Mouse (Mus musculus): ENCODE results near the gene Hcar2. TPM values are rescaled to one million over a fixed set of nuclear protein-coding genes. Genes with fewer than 3 reads are reported as not detected.
A peak's percentile ranks its signal among the peaks of the same experiment; 100 is the strongest.

Hcar2 gene
- total RNA-seq (2022): under 1 TPM in 2 of 4 experiments, not detected in 2; 0.13 to 0.25 TPM

GRCm38 (mm10) chr5:123865365-123865764 lies at the start of gene Hcar2:
Hcar2 (minus strand) TSS chr5:123865499.
- DNase-seq (ENCODE audit: low spot score in 2 of 2): no peak

GRCm38 (mm10) chr5:123914852-123915251 lies 49.6 kb upstream of the Hcar2 start:
- DNase-seq (ENCODE audit: low spot score in 2 of 2): no peak

- DNase-seq (ENCODE audit: low spot score in 2 of 2): no peak
Measured at GRCm38 (mm10) chr5:123907631-123907977, 42.3 kb upstream of the Hcar2 start.

DNA sequence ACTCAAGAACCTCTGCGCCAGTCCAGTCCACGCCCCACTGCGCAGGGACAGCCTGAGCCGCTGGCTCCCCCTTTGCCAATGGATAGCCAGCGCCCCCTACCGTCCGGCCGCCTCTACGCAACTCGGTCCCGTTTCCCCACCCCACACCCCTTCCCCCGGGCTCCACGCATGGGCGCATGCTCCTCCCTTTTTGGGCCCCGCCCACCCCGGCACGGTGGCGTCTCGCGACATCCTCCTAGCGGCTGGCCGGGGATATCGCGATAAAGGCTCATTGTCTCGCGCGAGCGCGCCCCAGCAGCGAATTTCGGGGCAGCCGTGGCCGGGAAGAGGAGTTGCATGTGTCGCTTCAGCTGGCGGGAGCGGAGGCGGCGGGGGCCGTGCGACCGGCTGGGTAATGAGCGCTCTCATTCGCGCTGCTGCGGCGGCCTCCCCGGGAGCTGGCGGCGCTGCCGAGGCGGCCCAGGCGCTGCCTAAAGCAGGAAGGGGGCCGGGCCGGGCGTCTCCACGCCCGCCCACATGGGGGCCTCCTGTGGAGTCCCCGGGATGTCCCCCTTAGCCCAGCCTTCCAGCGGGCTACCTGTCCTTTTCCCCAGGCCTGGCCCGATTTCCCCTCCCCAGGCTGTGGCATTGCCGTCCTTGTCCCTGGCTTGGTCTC lies 41.8 kb upstream of the Hcar2 start, which contains the start of gene Denr:
Gene Denr (plus strand): TSS at position 200 of the 655 bp plus-strand sequence.
- DNase-seq (ENCODE audit: low spot score in 2 of 2): peak; percentile 98

GRCm38 (mm10) chr5:123906146-123906975 lies 41.1 kb upstream of the Hcar2 start:
- no peak for DNase-seq (ENCODE audit: low spot score in 2 of 2)

DNA sequence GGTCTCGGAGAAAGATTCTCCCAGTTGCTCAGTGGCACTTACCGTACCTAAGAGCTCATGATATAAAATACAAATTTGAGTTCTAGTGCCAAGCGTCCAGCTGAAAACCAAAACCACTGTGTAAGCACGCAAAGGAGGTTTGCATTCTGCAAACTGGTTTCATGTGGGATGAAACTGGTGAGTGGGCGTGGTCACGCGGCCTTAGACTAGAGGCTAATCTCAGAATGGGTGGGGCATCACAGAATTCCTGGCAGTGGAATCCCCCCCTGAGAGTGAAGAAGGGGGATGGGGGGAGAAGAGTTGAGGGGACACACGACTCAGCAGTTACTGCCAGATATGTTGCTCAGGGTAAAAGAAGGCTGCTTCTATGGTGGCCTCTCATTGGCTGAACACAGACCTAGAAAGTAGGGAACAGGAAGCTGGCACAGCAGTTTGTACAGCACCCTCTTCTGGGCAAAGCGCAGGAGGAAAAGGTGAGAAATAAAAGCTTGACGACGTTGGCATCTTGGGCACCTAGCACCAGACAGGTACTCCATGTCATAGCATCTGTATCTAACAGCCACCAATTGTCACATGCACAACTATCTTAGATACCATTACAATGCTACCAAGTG lies 38.9 kb upstream of the Hcar2 start:
- no peak for DNase-seq (ENCODE audit: low spot score in 2 of 2)

DNA sequence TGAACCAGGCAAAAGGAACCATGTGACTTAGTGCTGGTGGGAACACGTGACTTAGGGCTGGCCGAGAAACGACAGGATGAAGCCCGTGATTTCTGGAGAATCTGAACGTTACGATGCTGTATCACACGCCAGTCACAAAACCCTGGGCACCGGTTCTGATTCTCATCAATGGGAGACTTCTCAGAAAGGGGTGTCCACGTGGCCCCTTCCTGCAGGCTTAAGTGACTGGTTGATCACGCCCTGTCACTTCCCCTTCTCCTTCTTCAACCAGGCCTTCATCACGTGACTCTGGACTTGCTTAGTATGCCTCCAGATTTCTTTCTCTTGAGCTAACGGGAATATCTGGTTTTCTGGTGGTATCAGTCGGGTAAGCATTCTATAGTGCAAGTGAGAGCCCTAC lies 32.1 kb upstream of the Hcar2 start:
- DNase-seq (ENCODE audit: low spot score in 2 of 2): no peak

- no peak for DNase-seq (ENCODE audit: low spot score in 2 of 2)
Measured at GRCm38 (mm10) chr5:123896395-123896794, 31.1 kb upstream of the Hcar2 start.

DNA sequence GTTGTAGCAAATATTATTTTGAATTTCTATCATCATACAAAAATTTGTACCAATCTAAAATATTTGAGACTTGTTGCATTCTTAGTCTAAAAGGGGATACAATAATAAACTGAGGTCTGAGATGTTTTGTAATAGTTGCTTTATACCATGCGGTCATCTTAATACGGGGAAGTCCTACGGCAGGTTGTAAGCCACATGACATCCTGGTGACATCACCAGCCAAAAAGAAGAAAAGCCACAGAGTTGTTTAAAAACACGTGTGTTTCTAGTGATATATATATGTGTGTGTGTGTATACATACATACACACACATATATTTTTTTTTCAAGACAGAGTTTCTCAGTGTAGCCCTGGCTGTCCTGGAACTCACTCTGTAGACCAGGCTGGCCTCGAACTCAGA lies 28.2 kb upstream of the Hcar2 start:
- DNase-seq (ENCODE audit: low spot score in 2 of 2): no peak

DNA sequence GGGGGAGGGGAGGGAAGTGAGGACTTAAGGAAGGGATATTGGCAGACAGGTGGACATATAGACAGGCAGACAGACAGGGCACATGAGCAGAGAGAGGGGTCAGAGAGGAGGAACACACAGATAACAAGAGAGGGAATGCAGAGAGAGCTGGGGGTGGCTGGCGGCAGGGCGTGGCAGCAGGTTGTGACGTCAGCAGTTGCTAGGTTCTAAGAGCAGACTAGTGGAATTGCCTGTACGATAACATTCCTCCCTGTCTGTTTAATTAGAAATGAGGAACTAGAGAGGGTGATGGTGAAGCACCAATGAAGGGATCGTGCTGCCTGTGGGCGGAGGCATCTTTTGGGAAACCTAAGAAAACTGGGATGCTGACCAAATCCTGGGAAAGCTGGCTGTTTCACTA lies 26.4 kb upstream of the Hcar2 start:
- DNase-seq (ENCODE audit: low spot score in 2 of 2): no peak

GRCm38 (mm10) chr5:123890987-123891386 lies 25.7 kb upstream of the Hcar2 start:
- no peak for DNase-seq (ENCODE audit: low spot score in 2 of 2)

DNA sequence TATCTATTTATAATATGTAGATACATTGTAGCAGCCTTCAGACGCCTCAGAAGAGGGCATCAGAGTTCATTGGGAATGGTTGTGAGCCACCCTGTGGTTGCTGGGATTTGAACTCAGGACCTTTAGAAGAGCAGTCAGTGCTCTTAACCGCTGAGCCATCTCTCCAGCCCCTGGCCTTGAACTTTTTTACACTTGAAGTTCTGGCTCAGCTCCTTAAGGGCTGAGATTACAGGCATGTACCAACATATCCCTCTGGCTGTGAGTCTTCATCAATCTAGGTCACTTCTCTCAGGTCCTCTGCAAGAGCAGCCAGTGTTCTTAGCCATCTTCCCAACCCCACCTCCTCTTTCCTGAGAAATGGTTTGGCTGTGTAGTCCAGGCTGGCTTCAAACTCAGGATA lies 25.0 kb upstream of the Hcar2 start:
- no peak for DNase-seq (ENCODE audit: low spot score in 2 of 2)

GRCm38 (mm10) chr5:123886365-123886764 lies 21.1 kb upstream of the Hcar2 start:
- no peak for DNase-seq (ENCODE audit: low spot score in 2 of 2)

GRCm38 (mm10) chr5:123884332-123884731 lies 19.0 kb upstream of the Hcar2 start:
- DNase-seq (ENCODE audit: low spot score in 2 of 2): no peak

GRCm38 (mm10) chr5:123883891-123884290 lies 18.6 kb upstream of the Hcar2 start:
- no peak for DNase-seq (ENCODE audit: low spot score in 2 of 2)

DNA sequence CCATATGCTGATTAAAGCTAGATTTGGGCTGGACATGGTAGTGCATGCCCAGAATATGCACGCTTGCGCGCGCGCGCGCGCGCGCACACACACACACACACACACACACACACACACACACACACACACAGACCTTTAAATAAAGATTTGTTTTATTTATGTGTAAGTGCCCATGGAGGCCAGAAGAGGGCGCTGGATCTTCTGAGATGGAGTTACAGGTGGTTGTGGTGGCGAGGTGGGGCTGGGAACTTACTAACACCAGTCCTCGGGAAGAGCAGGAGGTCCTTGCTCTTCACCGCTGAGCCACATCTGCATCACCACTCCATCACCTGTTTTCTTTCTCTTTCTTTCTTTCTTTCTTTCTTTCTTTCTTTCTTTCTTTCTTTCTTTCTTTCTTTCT lies 15.5 kb upstream of the Hcar2 start:
- no peak for DNase-seq (ENCODE audit: low spot score in 2 of 2)

DNA sequence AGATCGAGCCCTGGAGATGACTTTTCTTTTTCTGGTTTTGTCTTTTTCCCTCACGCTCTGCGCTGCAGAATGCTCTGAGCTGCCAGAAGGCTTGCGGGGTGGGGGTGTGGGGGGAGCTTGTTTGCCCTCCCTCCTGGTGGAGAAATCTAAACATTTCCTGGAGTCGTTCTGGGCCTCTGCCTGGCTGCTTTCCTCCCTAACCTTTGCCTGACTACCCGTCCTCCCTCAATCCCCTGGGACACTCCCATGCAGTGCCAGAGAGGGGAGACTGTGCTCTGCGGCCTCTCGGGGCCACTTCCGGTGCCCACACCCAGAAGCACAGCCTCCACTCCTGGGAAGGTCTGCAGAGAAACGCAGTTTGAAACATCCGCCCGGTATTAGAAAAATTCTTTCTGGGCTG lies 14.6 kb upstream of the Hcar2 start, which contains the start of gene Hcar1:
Gene Hcar1 (minus strand): TSS at position 93 of the 400 bp plus-strand sequence.
- DNase-seq (ENCODE audit: low spot score in 2 of 2): no peak

DNA sequence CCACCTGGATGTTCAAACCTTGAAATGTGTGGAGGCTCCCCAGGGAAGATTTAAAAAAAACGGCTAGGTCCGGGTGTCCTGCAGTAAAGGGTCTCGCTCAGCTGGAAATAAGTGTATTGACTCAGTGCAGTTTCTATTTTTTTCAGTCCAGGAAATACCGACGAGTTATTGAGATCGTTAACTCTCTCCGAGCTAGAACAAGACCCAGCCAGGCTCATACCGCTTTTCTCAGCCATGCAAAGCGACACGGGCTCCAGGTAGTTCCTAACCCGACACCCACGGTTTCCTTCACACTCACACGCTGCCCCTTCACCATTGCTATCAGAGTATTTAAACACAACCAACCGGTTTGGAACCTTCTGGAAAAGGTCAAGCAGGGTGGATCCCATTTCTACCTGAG lies 12.8 kb upstream of the Hcar2 start:
- DNase-seq (ENCODE audit: low spot score in 2 of 2): no peak

DNA sequence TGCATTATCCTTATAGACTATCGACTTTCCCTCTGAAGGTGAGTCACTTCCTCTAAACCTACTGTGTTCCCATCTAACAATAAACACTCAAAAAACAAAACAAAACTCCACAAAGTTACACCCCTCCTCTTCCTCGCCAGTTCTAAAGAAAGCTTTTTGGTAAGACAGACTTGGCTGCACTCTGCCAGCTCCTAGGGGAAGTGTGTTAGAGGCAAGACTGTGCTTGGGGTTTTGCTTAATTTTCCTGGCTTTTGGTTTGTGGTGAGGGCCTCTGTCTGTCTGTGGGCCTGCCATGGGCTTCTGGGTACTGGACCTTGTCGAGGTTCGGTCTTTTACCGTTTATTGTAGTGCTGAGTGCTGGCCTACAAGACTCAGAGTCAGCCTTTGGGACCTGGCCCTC lies 8.9 kb upstream of the Hcar2 start:
- no peak for DNase-seq (ENCODE audit: low spot score in 2 of 2)

DNA sequence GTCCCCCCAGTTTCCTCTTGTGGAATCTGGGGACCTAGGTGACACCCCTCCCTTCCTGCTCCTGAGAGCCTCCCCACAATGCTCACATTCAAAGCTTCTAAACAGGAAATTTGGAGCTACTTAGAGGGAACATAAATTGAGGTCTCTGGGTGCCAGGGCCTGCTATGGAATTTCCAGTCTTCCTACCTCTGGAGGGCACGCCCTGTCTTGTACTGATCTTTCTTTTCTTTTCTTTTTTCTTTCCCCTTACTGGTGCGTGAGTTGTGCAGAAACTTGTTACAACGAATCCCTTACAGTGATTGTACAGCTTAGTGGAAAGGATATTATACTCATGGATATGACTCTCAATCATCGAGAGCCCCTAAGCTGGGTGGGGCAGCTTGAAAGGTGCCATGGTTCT lies 4.3 kb upstream of the Hcar2 start:
- no peak for DNase-seq (ENCODE audit: low spot score in 2 of 2)

- DNase-seq (ENCODE audit: low spot score in 2 of 2): no peak
Measured at GRCm38 (mm10) chr5:123866457-123866856, 1.2 kb upstream of the Hcar2 start.

DNA sequence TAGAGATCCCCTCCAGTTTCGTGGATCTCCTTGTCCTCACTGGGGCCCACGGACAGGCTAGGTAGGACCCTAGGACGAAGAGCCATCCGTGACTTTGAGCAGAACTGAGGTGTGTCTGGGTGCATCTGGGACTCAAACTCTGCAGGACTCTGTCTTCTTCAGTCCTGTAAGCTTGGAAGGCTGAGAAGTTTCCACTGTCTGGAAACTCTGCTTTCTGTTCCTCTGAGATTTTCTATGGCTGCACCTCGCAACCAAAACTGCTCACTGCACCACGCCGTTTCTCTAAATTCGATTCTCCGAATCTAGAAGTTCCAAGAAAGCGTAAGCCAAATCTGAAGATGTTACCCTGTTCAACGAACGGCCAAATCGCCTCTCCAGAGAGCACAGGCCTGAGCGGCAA lies 1.4 kb downstream of the Hcar2 start:
- no peak for DNase-seq (ENCODE audit: low spot score in 2 of 2)

Data from gastrocnemius, adult 8-10 months (tissue).